Mouse (Mus musculus) midbrain, embryonic 16.5 days (tissue): ENCODE measurements around the gene Rd3. TPM values are rescaled to one million over a fixed set of nuclear protein-coding genes. Genes with fewer than 3 reads are reported as not detected.

Experiments used
- ATAC-seq: fragments of 200-750 bp; cut with Nextera tagmentation; 2 replicates; pipeline ENCODE4 v1.8.0; 2017; ENCODE audit warnings: moderate TSS enrichment
- H3K27ac ChIP-seq: fragments of 300-500 bp; sonication (generic); 2 replicates; pipeline ENCODE4 v1.5.1; 2014; ENCODE audit warnings: mild to moderate bottlenecking, low read length, mixed read lengths
- H3K27me3 ChIP-seq: fragments of 300-500 bp; sonication (generic); 2 replicates; pipeline ENCODE4 v1.6.1; 2014; ENCODE audit warnings: low read depth, low read length, mixed read lengths; ENCODE audit not compliant: control insufficient read depth, insufficient read depth
- H3K36me3 ChIP-seq: fragments of 300-500 bp; sonication (generic); 2 replicates; pipeline ENCODE4 v1.6.1; 2014; ENCODE audit warnings: mild to moderate bottlenecking, low read length, moderate library complexity, mixed read lengths; ENCODE audit not compliant: control insufficient read depth, insufficient read depth
- H3K4me1 ChIP-seq: fragments of 300-500 bp; sonication (generic); 2 replicates; pipeline ENCODE4 v1.6.1; 2014; ENCODE audit warnings: mild to moderate bottlenecking, low read length, mixed read lengths; ENCODE audit not compliant: control insufficient read depth, insufficient read depth
- H3K4me2 ChIP-seq: fragments of 300-500 bp; sonication (generic); 2 replicates; pipeline ENCODE4 v1.6.1; 2014; ENCODE audit warnings: mild to moderate bottlenecking, low read length, mixed read lengths
- H3K4me3 ChIP-seq: fragments of 300-500 bp; sonication (generic); 2 replicates; pipeline ENCODE4 v1.5.1; 2014; ENCODE audit warnings: low read depth, mild to moderate bottlenecking, low read length, moderate library complexity, mixed read lengths
- H3K9ac ChIP-seq: fragments of 300-500 bp; sonication (generic); 2 replicates; pipeline ENCODE4 v1.6.1; 2014; ENCODE audit warnings: low read depth, low read length, mixed read lengths
- H3K9me3 ChIP-seq: fragments of 300-500 bp; sonication (generic); replicated peaks from 2 replicates; pipeline ENCODE4 v1.6.1; 2014; ENCODE audit warnings: mild to moderate bottlenecking, low read length, mixed read lengths; ENCODE audit not compliant: control insufficient read depth, poor library complexity, severe bottlenecking
- WGBS: fragments of 180-500 bp; shearing (Covaris S2); extraction: QIAGEN DNeasy Blood & Tissue Kit; methylation state at CpG from one replicate; pipeline ENCODE4 v1.1.7; 2014; 5-methylcytosine and 5-hydroxymethylcytosine counted together
- polyA plus RNA-seq: library from polyadenylated mRNA; unstranded; fragments of >200 nt; fragmentation: Nextera tagmentation; extraction: Ambion mirVana; gene quantifications from 2 replicates; pipeline ENCODE4 v1.2.1, GENCODE M21; 2015

Rd3 gene
- polyA plus RNA-seq, 1 experiment from 2014 or later: 3.0 TPM

GRCm38 (mm10) chr1:191957321-191957720, 19.8 kb upstream of the Rd3 start:
- ATAC-seq: no peak
- no peaks in the 10 kb centered on the region for H3K27me3 ChIP-seq

GRCm38 (mm10) chr1:191960946-191961345, 16.2 kb upstream of the Rd3 start:
- no peak overlapping the region for H3K4me2 ChIP-seq
- no peaks in the 10 kb centered on the region for H3K27me3 ChIP-seq
- no peaks in the 10 kb centered on the region for H3K36me3 ChIP-seq
- no peaks in the 10 kb centered on the region for H3K9me3 ChIP-seq
- no peaks in the 10 kb centered on the region for H3K4me1 ChIP-seq
- WGBS: 64% methylated on average over 2 of the region's 2 CpGs
- H3K4me3 ChIP-seq: no peak overlapping the region
- no peak for ATAC-seq
- no peak overlapping the region for H3K9ac ChIP-seq
- no peak overlapping the region for H3K27ac ChIP-seq

More at GRCm38 (mm10) chr1:191957321-191957720, 19.8 kb upstream of the Rd3 start:
- no peaks in the 10 kb centered on the region for H3K4me1 ChIP-seq
- no peak overlapping the region for H3K4me3 ChIP-seq
- WGBS: 77% methylated on average over 3 of the region's 3 CpGs
- no peak overlapping the region for H3K4me2 ChIP-seq
- H3K9ac ChIP-seq: no peak overlapping the region
- no peak overlapping the region for H3K27ac ChIP-seq
- H3K9me3 ChIP-seq: no peaks in the 10 kb centered on the region
- H3K36me3 ChIP-seq: no peaks in the 10 kb centered on the region

GRCm38 (mm10) chr1:191963413-191963812, 13.8 kb upstream of the Rd3 start:
- H3K9ac ChIP-seq: no peak overlapping the region
- no peak overlapping the region for H3K4me3 ChIP-seq
- no peaks in the 10 kb centered on the region for H3K27me3 ChIP-seq
- H3K9me3 ChIP-seq: no peaks in the 10 kb centered on the region
- H3K27ac ChIP-seq: no peak overlapping the region
- no peak for ATAC-seq
- no peaks in the 10 kb centered on the region for H3K4me1 ChIP-seq
- H3K36me3 ChIP-seq: no peaks in the 10 kb centered on the region
- 73% methylated on average over 3 of the region's 3 CpGs for WGBS
- no peak overlapping the region for H3K4me2 ChIP-seq

- Histone ChIP-seq H3K4me1 (no peaks in the 10 kb centered on the region), H3K4me2 (no peak overlapping the region), H3K27ac (no peak overlapping the region), H3K9me3 (no peaks in the 10 kb centered on the region), H3K36me3 (no peaks in the 10 kb centered on the region), H3K4me3 (no peak overlapping the region), H3K9ac (no peak overlapping the region), H3K27me3 (no peaks in the 10 kb centered on the region)
- peak; percentile 76; the same call in 1 of the 2 replicates for ATAC-seq
- 21% methylated on average over 8 of the region's 8 CpGs for WGBS
Measured at GRCm38 (mm10) chr1:191963948-191964772, 13.0 kb upstream of the Rd3 start.

GRCm38 (mm10) chr1:191964773-191965481, 12.2 kb upstream of the Rd3 start:
- Histone ChIP-seq H3K9ac (no peak overlapping the region), H3K9me3 (no peaks in the 10 kb centered on the region), H3K27ac (no peak overlapping the region), H3K27me3 (no peaks in the 10 kb centered on the region), H3K4me1 (no peaks in the 10 kb centered on the region), H3K4me3 (no peak overlapping the region), H3K4me2 (no peak overlapping the region), H3K36me3 (no peaks in the 10 kb centered on the region)
- ATAC-seq: peak; percentile 56; the same call in 1 of the 2 replicates
- WGBS: 17% methylated on average over 13 of the region's 13 CpGs

GRCm38 (mm10) chr1:191969939-191970338, 7.2 kb upstream of the Rd3 start:
- no peak overlapping the region for H3K9ac ChIP-seq
- no peak overlapping the region for H3K27ac ChIP-seq
- WGBS: 66% methylated on average over 5 of the region's 5 CpGs
- ATAC-seq: no peak
- H3K4me2 ChIP-seq: no peak overlapping the region
- H3K27me3 ChIP-seq: no peaks in the 10 kb centered on the region
- no peaks in the 10 kb centered on the region for H3K36me3 ChIP-seq
- no peaks in the 10 kb centered on the region for H3K9me3 ChIP-seq
- H3K4me1 ChIP-seq: no peaks in the 10 kb centered on the region
- H3K4me3 ChIP-seq: no peak overlapping the region

- ATAC-seq: no peak
- H3K4me2 ChIP-seq: no peak overlapping the region
- WGBS: 65% methylated on average over 13 of the region's 13 CpGs
- H3K9ac ChIP-seq: no peak overlapping the region
- H3K36me3 ChIP-seq: no peaks in the 10 kb centered on the region
- H3K4me1 ChIP-seq: peaks cover 11% of the 10 kb centered on the region
- no peaks in the 10 kb centered on the region for H3K9me3 ChIP-seq
- no peak overlapping the region for H3K4me3 ChIP-seq
- no peak overlapping the region for H3K27ac ChIP-seq
- no peaks in the 10 kb centered on the region for H3K27me3 ChIP-seq
Measured at GRCm38 (mm10) chr1:191974509-191975405, 2.4 kb upstream of the Rd3 start.

- H3K36me3 ChIP-seq: no peaks in the 10 kb centered on the region
- 11% methylated on average over 6 of the region's 6 CpGs for WGBS
- no peaks in the 10 kb centered on the region for H3K27me3 ChIP-seq
- peak; percentile 72; the same call in 1 of the 2 replicates for ATAC-seq
- peaks cover 19% of the 10 kb centered on the region for H3K4me1 ChIP-seq
- 0 out of 2 replicates have a peak overlapping the region, but pooled peaks have one; percentile 28 for H3K27ac ChIP-seq
- no peaks in the 10 kb centered on the region for H3K9me3 ChIP-seq
- no peak overlapping the region for H3K4me2 ChIP-seq
- H3K4me3 ChIP-seq: no peak overlapping the region
- no peak overlapping the region for H3K9ac ChIP-seq
Measured at GRCm38 (mm10) chr1:191981426-191982102, 4.4 kb downstream of the Rd3 start.
